Mouse (Mus musculus) liver, postnatal 0 days (tissue): ENCODE data around the gene Triap1.

ENCODE experiments used
- CTCF ChIP-seq: sonication (generic); IDR thresholded peaks from 2 replicates; pipeline ENCODE4 v1.5.1; 2016; ENCODE audit warnings: antibody characterized with exemption, low read depth
- EP300 ChIP-seq: IDR thresholded peaks from 2 replicates; pipeline ENCODE4 v1.6.1; 2016; ENCODE audit warnings: antibody characterized with exemption, low read depth, mild to moderate bottlenecking

DNA sequence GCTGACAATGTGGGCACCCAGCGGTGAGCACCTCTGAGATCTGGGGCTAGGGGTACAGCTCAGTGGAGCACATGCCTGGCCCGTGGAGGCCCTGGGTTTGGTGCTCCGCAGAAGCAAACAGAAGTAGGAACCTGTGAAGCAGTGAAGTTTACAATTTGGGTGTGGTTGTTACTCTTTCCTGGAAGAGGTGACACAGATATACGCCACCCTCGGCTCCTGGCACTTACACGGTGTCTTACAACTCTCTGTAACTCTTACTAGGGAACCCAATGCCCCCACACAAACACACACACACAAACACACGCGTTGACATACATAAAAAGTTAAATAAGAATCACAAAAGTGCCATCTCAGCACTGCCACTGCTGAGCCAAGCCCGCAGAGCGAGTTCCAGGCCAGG, 44.7 kb upstream of the Triap1 start:
- TF ChIP-seq CTCF (no peak), EP300 (no peak)
